Mouse (Mus musculus) CH12.LX (cell line): ENCODE results near the gene Dscam. TPM values are rescaled to one million over a fixed set of nuclear protein-coding genes. Genes with fewer than 3 reads are reported as not detected.

Experiments
- DNase-seq: peaks from one replicate; pipeline ENCODE4 v3.0.0-alpha.2; 2013; ENCODE audit errors: extremely low read depth
- H3K27ac ChIP-seq: 2 replicates; pipeline ENCODE4 v1.5.1; 2012; ENCODE audit warnings: low read depth, mild to moderate bottlenecking, control low read depth, moderate library complexity; ENCODE audit not compliant: insufficient read depth
- H3K27me3 ChIP-seq: replicated peaks from 2 replicates; pipeline ENCODE3; 2012; ENCODE audit warnings: inconsistent platforms
- H3K36me3 ChIP-seq, 2 experiments: replicated peaks in 1 of 2; 2 replicates each; pipeline versions ENCODE3 to v1.6.1; 2012; ENCODE audit warnings: inconsistent platforms in 1 of 2, low read length in 1 of 2, mild to moderate bottlenecking in 1 of 2, mixed read lengths in 1 of 2, moderate library complexity in 1 of 2; ENCODE audit not compliant: control insufficient read depth in 1 of 2, insufficient read depth in 1 of 2
- H3K4me1 ChIP-seq, 2 experiments: 2 replicates each; pipeline ENCODE4 v1.6.1; 2012; ENCODE audit warnings: inconsistent platforms in 1 of 2, moderate library complexity in 1 of 2; ENCODE audit not compliant: insufficient read depth in 2 of 2, control insufficient read depth in 1 of 2
- H3K4me2 ChIP-seq: 2 replicates; pipeline ENCODE4 v1.6.1; 2012; ENCODE audit warnings: low read depth, mild to moderate bottlenecking, control low read depth; ENCODE audit not compliant: poor library complexity, insufficient read depth, severe bottlenecking
- H3K4me3 ChIP-seq, 3 experiments: fragments of 150-350 bp in 1 of 3; sonication (generic) in 1 of 3; replicated peaks in 1 of 3; 2 replicates each; pipeline versions ENCODE3 to v1.5.1; 2011 to 2012; ENCODE audit warnings: low read depth in 2 of 3, low read length in 2 of 3, mild to moderate bottlenecking in 2 of 3, moderate library complexity in 2 of 3, control low read depth in 1 of 3, improper control_type of control experiment in 1 of 3, inconsistent platforms in 1 of 3, mixed read lengths in 1 of 3; ENCODE audit not compliant: poor library complexity in 1 of 3
- H3K79me2 ChIP-seq: replicated peaks from 2 replicates; pipeline ENCODE4 v1.6.1; 2012; ENCODE audit warnings: mild to moderate bottlenecking, moderate library complexity; ENCODE audit not compliant: control insufficient read depth, poor library complexity, insufficient read depth, severe bottlenecking; ENCODE audit errors: extremely low read depth
- H3K9ac ChIP-seq: 2 replicates; pipeline ENCODE4 v1.6.1; 2012; ENCODE audit warnings: low read depth, mild to moderate bottlenecking, control low read depth, moderate library complexity; ENCODE audit not compliant: insufficient read depth
- H3K9me3 ChIP-seq: replicated peaks from 2 replicates; pipeline ENCODE3; 2012; ENCODE audit warnings: low read length, inconsistent platforms, mixed read lengths
- CHD2 ChIP-seq: IDR thresholded peaks from 2 replicates; pipeline ENCODE4 v1.6.1; 2011; ENCODE audit warnings: low read length, improper control_type of control experiment
- E2F4 ChIP-seq: IDR thresholded peaks from 2 replicates; pipeline ENCODE4 v1.6.1; 2011; ENCODE audit warnings: low read depth, low read length, improper control_type of control experiment; ENCODE audit not compliant: insufficient replicate concordance
- ETS1 ChIP-seq: conservative IDR thresholded peaks from 2 replicates; pipeline ENCODE4 v1.6.1; 2012; ENCODE audit warnings: low read depth, mild to moderate bottlenecking, inconsistent platforms, low read length, improper control_type of control experiment, moderate library complexity
- HCFC1 ChIP-seq: IDR thresholded peaks from 2 replicates; pipeline ENCODE4 v1.6.1; 2012; ENCODE audit warnings: low read depth, mild to moderate bottlenecking, inconsistent platforms, low read length, improper control_type of control experiment
- JUND ChIP-seq: conservative IDR thresholded peaks from 2 replicates; pipeline ENCODE4 v1.6.1; 2011; ENCODE audit warnings: low read depth, low read length, improper control_type of control experiment
- MAFK ChIP-seq: IDR thresholded peaks from 2 replicates; pipeline ENCODE4 v1.6.1; 2011; ENCODE audit warnings: low read length, improper control_type of control experiment; ENCODE audit not compliant: insufficient replicate concordance
- MAX ChIP-seq: IDR thresholded peaks from 2 replicates; pipeline ENCODE4 v1.6.1; 2011; ENCODE audit warnings: low read length, improper control_type of control experiment
- MEF2A ChIP-seq: IDR thresholded peaks from 2 replicates; pipeline ENCODE4 v1.6.1; 2014; ENCODE audit warnings: low read depth, mild to moderate bottlenecking, inconsistent platforms, low read length, improper control_type of control experiment, borderline replicate concordance
- MYC ChIP-seq: IDR thresholded peaks from 2 replicates; pipeline ENCODE4 v1.6.1; 2011; ENCODE audit warnings: low read depth, mild to moderate bottlenecking, improper control_type of control experiment, low read length
- NRF1 ChIP-seq: IDR thresholded peaks from 2 replicates; pipeline ENCODE4 v1.6.1; 2014; ENCODE audit warnings: low read depth, mild to moderate bottlenecking, inconsistent platforms, low read length, improper control_type of control experiment, moderate library complexity
- PAX5 ChIP-seq: IDR thresholded peaks from 2 replicates; pipeline ENCODE4 v1.6.1; 2012; ENCODE audit warnings: low read length, inconsistent platforms, mixed read lengths
- POLR2A ChIP-seq: IDR thresholded peaks from 2 replicates; pipeline ENCODE4 v1.6.1; 2011; ENCODE audit warnings: low read depth, mild to moderate bottlenecking, improper control_type of control experiment, low read length
- POLR2AphosphoS2 ChIP-seq: IDR thresholded peaks from 2 replicates; pipeline ENCODE4 v1.6.1; 2011; ENCODE audit warnings: low read depth, low read length, improper control_type of control experiment
- RAD21 ChIP-seq: IDR thresholded peaks from 2 replicates; pipeline ENCODE4 v1.6.1; 2011; ENCODE audit warnings: low read depth, mild to moderate bottlenecking, low read length, improper control_type of control experiment, moderate library complexity
- SMC3 ChIP-seq: IDR thresholded peaks from 2 replicates; pipeline ENCODE4 v1.6.1; 2011; ENCODE audit warnings: low read depth, low read length, improper control_type of control experiment
- TCF12 ChIP-seq: IDR thresholded peaks from 2 replicates; pipeline ENCODE4 v1.6.1; 2014; ENCODE audit warnings: low read depth, mild to moderate bottlenecking, inconsistent platforms, low read length, improper control_type of control experiment
- USF1 ChIP-seq: IDR thresholded peaks from 2 replicates; pipeline ENCODE4 v1.6.1; 2014; ENCODE audit warnings: low read depth, mild to moderate bottlenecking, inconsistent platforms, low read length, improper control_type of control experiment
- dilution Hi-C: fragments of 300-500 bp; cut with MboI; formaldehyde crosslinking; loops from 2 replicates; pipeline ENCODE4 v1.14.3; 2020; ENCODE audit warnings: low sequenced_read_pairs; ENCODE audit not compliant: extremely low pct_unique_long_range_greater_than_20kb, extremely low pct_ligation_motif_present
- in situ Hi-C: fragments of 300-500 bp; cut with MboI; formaldehyde crosslinking; loops from 3 replicates; pipeline ENCODE4 v1.14.3; 2019; ENCODE audit warnings: low sequenced_read_pairs, low pct_ligation_motif_present, low pct_unique_long_range_greater_than_20kb, mixed read lengths
- polyA plus RNA-seq: library from polyadenylated mRNA; unstranded; fragments of >175 nt; gene quantifications from 2 replicates; pipeline ENCODE4 v1.2.1, GENCODE M21; 2012; ENCODE audit warnings: low read depth; ENCODE audit not compliant: insufficient read length
- total RNA-seq, 2 experiments: library from RNA; depleted of rRNA; stranded (reverse); fragments of 300-350 nt in 1 of 2; fragments of >200 nt in 1 of 2; gene quantifications; 2 replicates each; pipeline ENCODE4 v1.2.3; 2012 to 2014

Gene Dscam
- total and polyA plus RNA-seq, 3 experiments = under 0.01 to 0.39 (median 0.12) TPM

DNA sequence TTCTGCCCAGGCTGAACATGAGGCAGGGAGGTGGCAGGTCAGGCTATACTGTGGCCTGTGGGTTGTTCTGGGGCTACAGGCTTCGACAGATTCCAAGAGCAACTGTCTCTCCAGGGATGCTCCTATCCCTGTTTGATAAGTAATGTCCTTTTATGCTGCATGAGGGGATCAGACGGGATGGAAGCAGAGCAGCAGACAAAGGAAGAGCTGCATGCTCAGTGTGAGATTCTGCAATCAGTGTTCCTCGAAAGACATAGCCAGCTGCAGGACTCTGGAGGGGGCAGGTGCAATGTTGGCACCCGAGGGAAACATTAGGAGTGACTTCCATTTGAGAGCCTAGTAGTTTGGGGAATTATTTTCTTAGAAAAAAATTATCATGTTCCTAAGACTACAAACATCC is 403.0 kb downstream of the Dscam start:
- Histone ChIP-seq H3K27me3 (no peaks in the 10 kb centered on the region), H3K79me2 (no peaks in the 10 kb centered on the region), H3K9ac (no peak overlapping the region), H3K4me3 (no peak overlapping the region), H3K9me3 (no peaks in the 10 kb centered on the region), H3K4me2 (no peak overlapping the region), H3K4me1 (no peaks in the 10 kb centered on the region), H3K27ac (no peak overlapping the region), H3K36me3 (no peaks in the 10 kb centered on the region)
- in situ Hi-C loops = no loop called here
- DNase-seq = no peak
- dilution Hi-C loops = no loop called here
- TF ChIP-seq MYC = no peak
- TF ChIP-seq PAX5 = no peak
- TF ChIP-seq SMC3 = no peak
- no peak for TF ChIP-seq JUND
- no peak for TF ChIP-seq E2F4
- no peak for TF ChIP-seq ETS1
- TF ChIP-seq POLR2A = no peak
- TF ChIP-seq CHD2 = no peak
- TF ChIP-seq HCFC1 = no peak
- TF ChIP-seq MAFK = no peak

GRCm38 (mm10) chr16:96761225-96761624 is 409.3 kb downstream of the Dscam start:
- no peaks in the 10 kb centered on the region for H3K9me3 ChIP-seq
- no peak for DNase-seq
- TF ChIP-seq RAD21 (no peak), TCF12 (no peak), NRF1 (no peak), JUND (no peak), USF1 (no peak), E2F4 (no peak), MEF2A (no peak), MAX (no peak), POLR2AphosphoS2 (no peak)
- dilution Hi-C loops (no loop called here), in situ Hi-C loops (no loop called here)
- H3K36me3 ChIP-seq = no peaks in the 10 kb centered on the region
- H3K79me2 ChIP-seq = no peaks in the 10 kb centered on the region
- no peak overlapping the region for H3K9ac ChIP-seq
- H3K4me3 ChIP-seq = no peak overlapping the region
- no peaks in the 10 kb centered on the region for H3K4me1 ChIP-seq
- no peaks in the 10 kb centered on the region for H3K27me3 ChIP-seq
- H3K4me2 ChIP-seq = no peak overlapping the region
- H3K27ac ChIP-seq = no peak overlapping the region
